Mouse (Mus musculus) C2C12 (cell line): ENCODE measurements at regions not wholly inside any gene's neighbourhood (a gene's known extent, or its start where the extent isn't known, plus 50 kb on each side); places are given as distances from the start of the nearest gene placed in this dataset.

Experiments
- H3K27me3 ChIP-seq: one replicate; pipeline ENCODE4 v1.6.1; 2011; ENCODE audit not compliant: control insufficient read depth, insufficient read depth, insufficient read length
- H3K36me3 ChIP-seq: one replicate; pipeline ENCODE4 v1.6.1; 2011; ENCODE audit not compliant: control insufficient read depth, insufficient read depth
- H3K4me3 ChIP-seq: one replicate; pipeline ENCODE4 v1.5.1; 2011; ENCODE audit warnings: mild to moderate bottlenecking, control low read depth; ENCODE audit not compliant: poor library complexity, insufficient read depth, severe bottlenecking
- H3K79me2 ChIP-seq: one replicate; pipeline ENCODE4 v1.6.1; 2011; ENCODE audit not compliant: control insufficient read depth, insufficient read depth
- H3K79me3 ChIP-seq: one replicate; pipeline ENCODE4 v1.6.1; 2011; ENCODE audit warnings: low read depth, control low read depth
- H3ac ChIP-seq: one replicate; pipeline ENCODE3; 2011; ENCODE audit warnings: low read depth; ENCODE audit not compliant: control insufficient read depth, insufficient read length
- CEBPB ChIP-seq: IDR thresholded peaks from one replicate; pipeline ENCODE4 v1.6.1; 2011; ENCODE audit warnings: low read depth, mild to moderate bottlenecking, control low read depth, moderate library complexity
- CTCF ChIP-seq: IDR thresholded peaks from one replicate; pipeline ENCODE4 v1.5.1; 2011; ENCODE audit not compliant: control insufficient read depth, insufficient read depth, insufficient read length
- FOSL1 ChIP-seq: IDR thresholded peaks from one replicate; pipeline ENCODE4 v1.8.0; 2011; ENCODE audit warnings: mild to moderate bottlenecking, low read length; ENCODE audit not compliant: poor library complexity, insufficient read depth, severe bottlenecking
- MAX ChIP-seq: IDR thresholded peaks from one replicate; pipeline ENCODE4 v1.6.1; 2011; ENCODE audit warnings: mild to moderate bottlenecking, control low read depth
- MYOD1 ChIP-seq: IDR thresholded peaks from one replicate; pipeline ENCODE4 v1.6.1; 2011; ENCODE audit warnings: low read depth; ENCODE audit not compliant: control insufficient read depth, insufficient read length
- MYOG ChIP-seq: IDR thresholded peaks from one replicate; pipeline ENCODE4 v1.6.1; 2011; ENCODE audit not compliant: control insufficient read depth, insufficient read length; ENCODE audit errors: extremely low read depth
- USF1 ChIP-seq: IDR thresholded peaks from one replicate; pipeline ENCODE4 v1.6.1; 2011; ENCODE audit warnings: low read depth, mild to moderate bottlenecking, control low read depth, moderate library complexity

DNA sequence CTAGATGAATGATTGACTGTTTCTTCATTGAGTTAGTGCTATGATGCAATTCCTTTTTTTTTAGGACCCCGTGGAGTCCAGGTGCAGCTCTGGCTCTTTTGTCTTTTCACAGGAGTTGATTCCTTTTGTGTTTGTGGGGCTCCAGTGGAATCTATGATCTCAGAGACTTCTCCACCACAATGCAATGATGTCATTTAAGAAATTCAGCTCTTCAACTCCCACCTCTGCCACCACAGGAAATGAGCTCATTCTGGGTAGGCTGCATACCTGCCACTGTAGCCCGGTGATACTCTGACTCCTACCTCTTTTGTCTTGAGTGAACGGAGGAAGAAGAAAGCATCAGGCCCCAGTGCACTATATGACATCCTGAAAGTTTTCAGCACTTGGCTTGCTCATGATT is 173.8 kb downstream of the Slc30a10 start:
- Histone ChIP-seq H3ac (no peak overlapping the region), H3K36me3 (no peaks in the 10 kb centered on the region), H3K4me3 (no peak overlapping the region), H3K79me3 (no peaks in the 10 kb centered on the region), H3K27me3 (no peaks in the 10 kb centered on the region), H3K79me2 (no peaks in the 10 kb centered on the region)
- TF ChIP-seq USF1 (no peak), FOSL1 (no peak), MYOD1 (no peak), MAX (no peak)

DNA sequence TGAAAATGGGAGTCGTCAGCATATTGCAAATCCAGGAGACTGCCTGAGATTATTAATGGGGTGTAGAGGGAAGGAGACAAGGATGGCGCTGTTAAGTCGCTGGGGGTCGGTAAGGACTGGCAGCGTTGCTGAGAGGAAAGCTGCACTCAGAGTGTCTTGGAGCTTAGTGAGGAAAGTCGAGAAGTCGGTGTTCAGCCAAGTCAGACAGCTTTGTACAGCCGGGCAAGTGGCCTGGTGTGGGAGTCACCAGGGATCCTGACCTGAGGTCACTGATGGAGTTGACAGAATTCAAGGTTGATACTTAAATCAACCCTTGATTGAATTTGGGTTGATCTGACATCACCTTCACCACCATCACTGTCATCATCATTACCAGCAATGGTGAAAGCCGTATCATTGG is 175.3 kb downstream of the Slc30a10 start:
- no peaks in the 10 kb centered on the region for H3K36me3 ChIP-seq
- no peak overlapping the region for H3ac ChIP-seq
- H3K79me2 ChIP-seq: no peaks in the 10 kb centered on the region
- H3K27me3 ChIP-seq: no peaks in the 10 kb centered on the region
- H3K4me3 ChIP-seq: no peak overlapping the region
- TF ChIP-seq MYOD1 (no peak), CEBPB (no peak), FOSL1 (no peak), MYOG (no peak), USF1 (no peak), MAX (no peak), CTCF (no peak)
- H3K79me3 ChIP-seq: no peaks in the 10 kb centered on the region

DNA sequence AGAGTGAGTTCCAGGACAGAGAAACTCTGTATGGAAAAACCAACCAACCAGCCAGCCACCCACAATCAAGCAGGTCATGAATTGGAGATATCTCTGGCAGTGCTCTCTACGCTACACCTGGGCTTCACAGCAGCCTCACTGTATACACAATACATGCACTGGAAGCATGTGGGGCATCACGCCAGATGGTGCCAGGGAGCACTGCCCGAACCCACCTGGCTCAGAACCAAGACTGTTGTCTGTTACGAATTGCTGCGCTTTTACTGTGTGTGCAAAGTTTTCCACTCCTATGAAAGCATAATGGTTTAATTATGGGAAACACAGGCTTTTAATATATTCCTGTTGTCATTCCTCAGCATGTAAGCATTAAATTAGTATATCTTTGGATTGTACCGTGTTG is 184.0 kb downstream of the Slc30a10 start:
- no peaks in the 10 kb centered on the region for H3K27me3 ChIP-seq
- H3K79me3 ChIP-seq: no peaks in the 10 kb centered on the region
- no peak overlapping the region for H3K4me3 ChIP-seq
- no peaks in the 10 kb centered on the region for H3K36me3 ChIP-seq
- TF ChIP-seq MYOD1: no peak
- TF ChIP-seq MAX: no peak
- no peak for TF ChIP-seq CEBPB
- TF ChIP-seq CTCF: no peak
- TF ChIP-seq FOSL1: no peak
- no peak for TF ChIP-seq USF1
- TF ChIP-seq MYOG: no peak
- H3K79me2 ChIP-seq: no peaks in the 10 kb centered on the region
- no peak overlapping the region for H3ac ChIP-seq

DNA sequence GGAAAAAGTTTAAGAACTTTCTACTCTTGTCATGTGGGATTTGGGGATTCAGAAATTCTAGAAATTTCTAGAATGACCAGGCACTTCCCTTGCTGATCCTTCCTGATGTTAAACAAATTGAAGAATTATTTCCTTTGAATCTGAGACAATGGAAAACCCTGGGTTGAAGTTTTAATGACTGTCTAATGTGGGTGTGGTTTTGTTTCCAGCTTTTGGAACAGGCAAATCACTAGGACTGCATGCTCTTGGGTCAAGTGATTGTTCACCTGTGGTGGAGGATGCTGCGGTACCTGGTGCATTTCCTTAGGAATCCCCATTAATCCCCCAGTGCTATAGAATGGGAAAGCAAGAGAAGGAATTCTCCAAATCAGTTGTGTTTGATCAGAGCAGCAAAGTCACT is 184.8 kb downstream of the Slc30a10 start:
- Histone ChIP-seq H3ac (no peak overlapping the region), H3K79me3 (no peaks in the 10 kb centered on the region), H3K79me2 (no peaks in the 10 kb centered on the region), H3K27me3 (no peaks in the 10 kb centered on the region), H3K4me3 (no peak overlapping the region), H3K36me3 (no peaks in the 10 kb centered on the region)
- no peak for TF ChIP-seq FOSL1
- no peak for TF ChIP-seq CTCF
- no peak for TF ChIP-seq CEBPB
- TF ChIP-seq USF1: no peak
- no peak for TF ChIP-seq MAX
- no peak for TF ChIP-seq MYOG
- no peak for TF ChIP-seq MYOD1

DNA sequence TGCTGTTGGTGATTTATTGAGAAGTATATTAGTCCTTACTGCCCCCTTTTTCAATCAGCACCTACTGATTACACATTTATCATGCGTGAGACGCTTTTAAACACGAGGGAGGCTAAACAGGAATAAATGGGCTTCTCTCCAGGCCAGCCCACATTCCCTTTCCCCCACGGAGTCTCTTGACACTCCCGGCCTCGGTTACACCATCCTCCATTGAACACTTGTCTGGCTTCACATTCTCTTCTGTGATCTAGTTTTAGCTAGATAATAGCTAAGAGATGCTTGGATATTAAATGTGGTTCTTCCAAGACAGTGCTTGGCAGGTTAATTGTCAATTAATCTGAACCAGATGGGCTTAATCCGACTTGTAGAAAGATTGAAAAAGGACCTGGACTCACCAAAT is 189.4 kb downstream of the Slc30a10 start:
- no peak for TF ChIP-seq FOSL1
- TF ChIP-seq MYOD1: no peak
- no peak for TF ChIP-seq MAX
- no peak for TF ChIP-seq USF1
- no peak for TF ChIP-seq CTCF
- no peak for TF ChIP-seq CEBPB
- TF ChIP-seq MYOG: no peak
- Histone ChIP-seq H3K79me3 (no peaks in the 10 kb centered on the region), H3K79me2 (no peaks in the 10 kb centered on the region), H3ac (no peak overlapping the region), H3K27me3 (no peaks in the 10 kb centered on the region), H3K4me3 (no peak overlapping the region), H3K36me3 (no peaks in the 10 kb centered on the region)

DNA sequence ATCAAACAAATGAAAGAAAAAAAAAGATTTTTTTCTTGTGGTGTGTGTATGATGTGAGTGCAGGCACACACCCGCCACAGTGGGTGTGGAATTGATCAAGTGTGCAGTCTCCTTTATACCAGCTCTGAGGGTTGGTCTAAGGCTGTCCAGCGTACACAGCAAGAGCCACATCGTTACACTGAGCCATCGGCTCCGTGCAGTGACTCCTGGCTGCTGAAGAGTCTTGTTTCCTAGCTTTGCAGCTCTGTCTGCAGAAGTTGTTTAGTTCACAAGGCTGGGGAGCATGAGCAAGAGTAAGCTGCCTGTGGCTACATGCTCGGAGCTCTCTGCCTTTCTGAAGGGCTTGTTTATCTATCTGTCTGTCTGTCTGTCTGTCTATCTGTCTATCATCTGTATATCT is 193.5 kb downstream of the Slc30a10 start:
- no peak for TF ChIP-seq USF1
- no peak for TF ChIP-seq FOSL1
- no peak for TF ChIP-seq CEBPB
- no peak for TF ChIP-seq CTCF
- TF ChIP-seq MYOG: no peak
- TF ChIP-seq MAX: no peak
- TF ChIP-seq MYOD1: no peak
- H3K27me3 ChIP-seq: no peaks in the 10 kb centered on the region
- H3ac ChIP-seq: no peak overlapping the region
- H3K79me3 ChIP-seq: no peaks in the 10 kb centered on the region
- H3K4me3 ChIP-seq: no peak overlapping the region
- no peaks in the 10 kb centered on the region for H3K79me2 ChIP-seq
- H3K36me3 ChIP-seq: no peaks in the 10 kb centered on the region
